Mouse (Mus musculus) spleen, postnatal 10 days (tissue): ENCODE measurements at regions not wholly inside any gene's neighbourhood (a gene's known extent, or its start where the extent isn't known, plus 50 kb on each side); places are given as distances from the start of the nearest gene placed in this dataset.

Source experiments
- DNase-seq, 2 experiments: peaks; one replicate each; pipeline ENCODE4 v3.0.0; 2021 to 2022; ENCODE audit warnings: low spot score in 2 of 2

DNA sequence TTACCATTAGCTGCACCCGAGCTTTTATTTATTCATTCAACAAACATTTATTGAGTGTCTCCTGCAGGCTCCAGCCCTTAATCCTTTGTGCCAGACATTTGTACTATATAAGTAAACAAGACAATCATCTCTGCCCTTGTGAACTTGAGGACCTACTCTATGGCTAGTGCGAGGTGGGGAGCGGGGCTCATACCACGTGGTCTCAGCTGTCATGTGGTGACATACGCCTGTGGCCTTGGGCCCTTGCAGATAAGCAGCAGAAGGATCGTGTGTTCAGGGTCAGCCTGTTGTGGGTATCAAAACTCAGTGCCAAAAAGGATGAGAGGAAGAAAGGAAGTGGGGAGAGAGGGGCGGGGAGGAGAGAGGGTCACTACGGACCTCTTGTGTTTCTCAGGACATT lies 186.8 kb upstream of the Tbx3 start:
- no peak for DNase-seq

DNA sequence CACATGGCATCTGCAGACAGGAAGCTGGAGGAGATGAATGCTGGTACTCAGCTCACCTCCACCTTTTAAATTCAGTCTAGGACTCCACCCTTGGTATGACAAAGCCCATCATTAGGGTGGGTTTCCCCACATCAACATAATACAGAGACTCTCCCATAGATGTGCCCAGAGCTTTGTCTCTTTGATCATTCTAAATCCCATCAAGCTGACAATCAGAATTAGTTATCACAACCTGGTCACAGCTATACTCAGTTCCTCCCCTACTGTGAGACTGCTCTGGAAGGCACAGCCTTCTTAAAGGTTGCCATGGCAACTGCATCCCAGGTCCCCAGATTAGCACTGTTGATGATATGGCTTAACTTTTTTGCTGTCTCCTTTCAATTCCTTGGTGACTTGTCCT lies 184.3 kb upstream of the Tbx3 start:
- no peak for DNase-seq

DNA sequence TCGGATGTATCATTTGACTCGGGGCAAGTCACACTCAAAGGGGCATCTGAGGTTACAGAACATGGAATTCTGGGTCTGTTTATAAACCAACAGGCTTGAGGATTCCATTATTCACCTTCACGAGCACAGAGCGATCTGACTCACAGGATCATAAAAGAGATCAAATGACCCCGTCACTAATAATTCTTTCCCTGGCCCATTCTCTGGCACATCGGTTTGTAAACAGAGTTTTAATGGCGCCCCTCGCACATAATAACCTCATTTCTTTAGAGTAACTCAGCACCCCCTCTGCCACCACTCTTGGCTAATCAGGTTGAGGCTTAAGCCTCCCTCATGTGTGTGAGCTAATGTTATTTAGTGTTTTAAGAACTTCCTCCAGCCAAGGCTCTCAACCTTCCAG lies 183.3 kb upstream of the Tbx3 start:
- DNase-seq: no peak

DNA sequence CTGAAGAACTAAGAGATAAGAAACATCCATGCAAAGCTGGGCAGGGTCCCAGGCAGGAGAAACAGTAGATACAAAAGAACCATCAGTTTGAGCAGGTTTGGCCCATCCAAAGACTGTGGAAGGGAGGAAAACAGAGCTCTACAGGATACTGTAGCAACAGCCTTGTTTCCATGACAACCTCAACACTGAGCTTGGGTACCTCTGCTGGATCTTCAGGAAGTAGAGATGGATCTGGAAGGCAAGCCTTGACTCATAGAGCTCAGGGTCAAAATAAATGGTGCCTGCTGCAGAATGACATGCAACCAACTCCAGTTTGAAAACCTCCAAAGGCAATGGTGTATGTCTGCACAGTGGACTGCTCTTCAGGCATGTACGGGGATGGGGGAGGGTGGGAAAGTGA lies 173.0 kb upstream of the Tbx3 start:
- DNase-seq: no peak

DNA sequence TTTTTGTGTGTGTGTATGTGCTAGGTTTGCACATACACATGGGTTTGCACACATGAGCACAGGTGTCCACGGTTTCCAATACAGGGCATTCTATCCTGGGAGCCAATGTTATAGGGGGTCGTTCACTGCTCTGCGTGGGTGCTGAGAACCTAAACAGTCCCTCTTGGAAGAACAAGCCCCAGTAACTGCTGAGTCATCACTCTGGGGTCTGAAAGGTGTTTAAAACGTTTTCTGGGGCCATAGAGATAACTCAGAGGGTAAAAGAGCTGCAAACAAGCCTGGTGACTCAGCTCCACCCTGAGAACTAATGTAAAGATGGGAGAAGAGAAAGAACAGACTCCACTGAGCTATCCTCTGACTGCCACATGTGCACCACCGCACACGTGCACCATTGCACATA lies 172.0 kb upstream of the Tbx3 start:
- no peak for DNase-seq

DNA sequence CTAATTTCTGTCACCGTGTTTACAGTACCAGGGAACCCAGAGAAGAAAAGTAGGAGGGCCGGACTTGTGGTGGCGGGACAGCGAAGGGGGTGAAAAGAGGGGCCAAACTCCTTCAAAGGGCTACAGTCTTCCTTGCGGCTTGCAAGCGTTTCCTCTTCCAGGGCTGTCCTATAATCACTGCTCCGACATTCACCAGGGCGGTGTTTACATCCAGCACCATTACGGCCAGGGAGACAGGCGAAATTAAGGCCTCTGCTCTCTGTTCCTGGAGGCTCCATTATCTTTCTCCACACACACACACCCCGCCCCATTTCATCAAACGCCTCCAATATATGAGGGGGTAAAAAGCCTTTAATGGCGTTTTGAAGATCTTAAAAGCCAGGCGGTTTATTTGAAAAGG lies 162.8 kb upstream of the Tbx3 start:
- DNase-seq: no peak

DNA sequence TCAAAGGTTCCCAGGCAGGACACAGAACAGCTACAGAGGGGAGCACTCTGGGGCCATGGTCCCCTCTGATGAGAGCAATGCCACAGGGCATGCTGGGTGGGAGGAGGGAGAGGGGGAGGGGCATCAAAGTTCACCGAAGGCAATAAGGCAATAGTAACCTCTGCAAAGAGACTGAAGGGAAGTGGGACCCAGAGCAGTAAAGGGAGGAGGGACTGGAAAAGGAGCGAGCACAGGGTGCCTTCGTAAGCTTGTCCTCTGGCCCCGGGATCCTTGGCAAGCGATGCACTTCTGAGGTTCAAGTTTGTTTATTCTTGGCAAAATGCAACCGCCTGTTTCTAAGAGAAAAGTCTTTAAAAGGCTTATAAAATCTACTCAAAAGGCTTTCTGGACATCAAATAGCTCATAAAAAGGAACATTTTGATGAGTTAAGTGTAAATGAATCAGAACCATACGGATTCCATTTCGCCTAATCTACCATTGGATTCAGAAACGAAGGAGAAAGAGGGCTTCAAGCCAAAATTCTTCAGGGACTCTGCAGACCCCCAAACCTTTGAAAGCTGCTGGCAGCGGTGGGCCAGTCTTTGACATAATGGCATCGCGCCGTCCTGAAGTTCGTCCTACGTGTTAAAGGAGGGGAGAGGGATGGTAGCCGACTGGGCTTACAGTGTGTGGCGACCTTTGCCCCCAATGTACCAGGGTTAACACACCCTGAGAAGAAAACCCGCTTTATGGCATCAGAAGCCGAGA lies 151.8 kb upstream of the Tbx3 start:
- DNase-seq: no peak

DNA sequence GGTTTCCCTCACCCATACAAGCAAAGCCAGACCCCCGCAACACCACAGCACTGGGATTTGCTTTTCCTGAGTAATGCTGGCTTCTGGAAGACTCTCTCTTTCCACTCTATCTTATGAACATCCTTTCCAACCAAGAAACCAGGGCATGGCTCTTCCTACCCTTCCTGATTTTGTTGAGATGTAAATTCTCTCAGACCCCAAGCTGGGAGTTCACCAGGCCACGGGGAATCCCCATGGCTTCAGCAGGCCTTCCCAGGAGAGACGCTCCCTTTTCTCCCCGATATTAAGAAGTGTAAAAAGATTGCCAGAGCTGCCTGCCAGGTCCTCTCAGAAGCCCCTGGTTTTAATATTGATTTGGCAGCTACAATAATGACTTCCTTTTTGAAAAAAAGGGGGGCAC lies 146.3 kb upstream of the Tbx3 start:
- DNase-seq: no peak

DNA sequence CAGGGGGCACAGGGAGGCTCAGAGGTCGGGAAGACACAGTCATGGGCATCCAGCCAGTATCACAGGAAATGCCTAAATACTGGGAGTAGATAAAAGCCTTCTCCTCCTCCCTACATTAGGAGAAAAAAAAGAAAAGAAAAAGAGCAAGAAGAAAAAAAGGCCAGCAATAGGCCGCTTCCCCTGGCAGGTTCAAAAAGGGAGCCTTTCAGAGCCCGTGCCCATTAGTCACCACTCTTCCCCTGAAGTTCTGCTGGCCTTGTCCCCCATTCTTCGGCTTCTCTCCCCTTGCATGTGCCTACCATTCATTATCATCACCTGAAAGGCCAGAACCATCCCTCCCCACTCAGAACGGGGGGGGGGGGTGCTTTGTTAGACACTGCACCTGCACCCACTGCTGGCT lies 144.5 kb upstream of the Tbx3 start:
- no peak for DNase-seq

DNA sequence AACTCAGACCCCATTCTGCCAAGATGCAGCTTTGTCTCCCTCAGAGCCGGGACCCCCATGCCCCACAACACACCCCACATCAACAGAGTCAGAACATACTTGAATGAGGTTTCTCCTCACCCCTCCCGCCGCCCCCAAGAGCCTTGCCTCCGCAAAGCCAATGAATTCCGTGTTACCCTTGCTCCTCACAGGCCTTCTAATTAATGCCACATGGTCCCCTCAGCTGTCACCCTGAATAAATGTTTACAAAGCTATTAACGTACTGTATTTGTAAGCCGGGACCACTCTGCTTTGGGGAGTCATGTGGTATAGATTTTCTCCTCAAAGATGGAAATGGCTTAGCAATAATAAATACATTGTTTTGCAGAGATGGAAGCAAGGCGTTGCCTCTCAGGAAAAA lies 140.5 kb upstream of the Tbx3 start:
- DNase-seq: no peak

DNA sequence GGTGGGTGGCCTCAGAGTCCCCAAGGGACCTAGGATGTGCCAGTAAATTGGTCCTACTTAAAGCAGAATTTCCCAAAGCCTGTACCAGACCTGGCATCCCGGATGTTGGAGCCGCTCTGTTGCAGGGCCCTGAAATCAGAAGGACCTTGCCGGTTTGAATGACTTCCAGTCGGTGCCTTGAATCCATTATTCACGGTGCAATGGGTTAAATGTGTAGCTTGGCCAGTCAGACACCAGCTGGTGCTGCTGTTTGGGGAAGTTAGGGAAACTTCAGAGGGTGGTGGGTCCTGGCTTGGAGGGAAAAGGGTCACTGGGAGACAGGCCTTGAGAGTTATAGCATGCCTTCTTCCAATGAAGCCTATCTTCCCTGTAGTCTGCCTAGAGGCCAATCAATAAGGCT lies 135.5 kb upstream of the Tbx3 start:
- no peak for DNase-seq

DNA sequence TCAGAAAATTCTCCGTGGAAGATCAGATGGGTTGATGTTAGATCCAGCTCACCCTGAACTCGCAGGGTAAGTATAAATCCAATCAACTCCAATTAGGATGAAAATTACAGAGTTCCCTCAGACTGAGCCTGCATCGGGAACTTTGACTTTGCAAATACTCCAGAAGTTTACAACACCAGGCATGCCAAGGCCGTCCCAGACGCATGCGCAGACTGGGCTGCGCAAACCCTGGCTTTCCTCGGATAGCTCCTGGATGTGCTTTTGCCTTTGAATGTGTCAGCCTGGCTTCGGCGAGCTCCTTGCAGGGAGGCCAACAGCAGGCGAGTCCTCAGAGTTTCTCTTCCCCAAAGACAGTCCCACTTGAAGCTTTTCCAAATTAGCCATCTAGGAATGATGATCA lies 127.6 kb upstream of the Tbx3 start:
- DNase-seq: no peak

DNA sequence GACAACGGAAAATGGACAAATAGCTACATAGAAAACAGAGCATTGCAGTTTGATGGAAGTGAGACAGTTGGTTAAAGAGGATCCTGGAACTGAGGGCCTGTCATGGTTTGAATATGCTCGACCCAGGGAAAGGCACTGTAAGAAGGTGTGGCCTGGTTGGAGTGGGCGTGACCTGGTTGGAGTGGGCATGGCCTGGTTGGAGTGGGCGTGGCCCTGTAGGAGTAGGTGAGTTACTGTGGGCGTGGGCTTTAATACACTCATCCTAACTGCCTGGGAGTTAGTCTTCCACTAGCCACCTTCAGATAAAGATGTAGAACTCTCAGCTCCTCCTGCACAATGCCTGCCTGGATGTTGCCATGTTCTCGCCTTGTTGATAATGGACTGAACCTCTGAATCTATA lies 126.8 kb upstream of the Tbx3 start:
- DNase-seq: no peak

DNA sequence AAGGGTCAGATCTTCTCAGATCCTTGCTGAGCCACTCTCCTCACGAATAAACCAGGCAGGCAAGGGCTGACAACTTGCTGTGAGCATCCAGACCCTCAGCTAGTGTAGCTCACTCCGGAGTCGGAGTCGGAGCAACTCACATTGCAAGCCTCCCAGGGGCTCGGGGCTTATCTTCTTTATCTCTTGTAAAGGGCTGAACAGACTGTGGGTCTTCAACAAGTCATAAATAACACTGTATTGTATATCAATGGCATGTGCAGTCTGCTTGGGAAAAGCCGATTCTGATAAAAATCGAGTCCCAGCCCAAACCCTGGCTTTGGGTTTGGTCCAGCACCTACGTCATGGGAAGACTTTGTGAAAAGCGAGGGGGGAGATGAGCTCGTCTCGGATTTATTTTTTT lies 125.8 kb upstream of the Tbx3 start:
- no peak for DNase-seq

DNA sequence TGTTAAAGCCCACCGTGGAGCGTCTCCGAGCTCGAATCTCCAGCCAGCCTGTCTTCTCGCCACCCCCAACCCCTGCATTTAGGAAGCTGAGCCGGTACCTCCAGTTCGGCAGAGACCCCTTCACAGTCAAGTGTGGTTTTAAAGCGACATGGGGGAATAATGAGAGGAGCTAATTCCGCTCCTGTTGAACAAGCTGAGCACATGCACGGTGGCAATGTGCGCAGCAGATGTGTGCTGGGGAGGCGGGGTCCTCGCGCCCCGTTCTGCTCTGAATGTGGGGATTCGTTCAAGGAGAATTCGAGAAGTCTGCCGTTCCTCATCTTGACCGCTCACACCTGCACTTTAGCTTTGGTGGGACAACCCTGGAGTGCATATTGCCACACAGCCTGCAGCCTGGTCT lies 123.4 kb upstream of the Tbx3 start:
- no peak for DNase-seq

DNA sequence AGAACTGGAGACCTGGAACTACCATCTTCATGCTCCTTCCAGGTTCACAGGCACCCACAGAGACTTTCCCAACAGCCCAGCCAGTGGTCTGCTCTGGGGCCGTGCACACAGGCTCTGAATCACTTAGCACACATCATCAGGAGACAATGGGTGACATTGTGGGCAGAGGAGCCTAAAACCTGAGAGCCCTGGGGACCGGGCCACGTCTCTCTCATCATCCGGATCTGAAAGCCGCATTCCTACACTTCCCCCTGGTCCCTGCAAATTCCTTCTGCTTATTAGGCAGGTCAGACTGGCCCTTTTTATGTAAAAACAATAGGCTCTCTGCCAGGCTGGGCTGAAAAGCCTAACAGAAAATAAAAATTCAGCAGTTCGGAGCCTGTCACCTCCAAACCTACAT lies 119.6 kb upstream of the Tbx3 start:
- no peak for DNase-seq

DNA sequence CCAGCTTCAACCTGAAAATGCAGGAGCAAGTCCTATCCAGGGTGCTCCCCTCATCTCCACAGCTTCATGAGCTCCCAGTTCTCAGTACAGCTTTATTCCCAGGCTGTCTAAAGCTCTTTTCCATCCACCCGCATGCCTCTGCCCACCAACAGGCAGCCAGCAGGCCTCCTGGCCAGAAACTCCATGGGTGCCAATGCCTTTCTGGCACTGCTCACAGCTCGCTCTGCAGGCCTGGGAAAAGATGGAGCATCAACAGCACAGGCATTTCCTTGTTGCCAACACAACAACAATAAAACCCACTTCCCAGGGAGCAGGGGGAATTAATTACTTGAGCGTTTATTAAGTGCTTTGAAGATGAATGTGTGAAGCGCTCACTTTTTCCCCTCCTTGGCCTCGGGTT lies 117.0 kb upstream of the Tbx3 start:
- no peak for DNase-seq

DNA sequence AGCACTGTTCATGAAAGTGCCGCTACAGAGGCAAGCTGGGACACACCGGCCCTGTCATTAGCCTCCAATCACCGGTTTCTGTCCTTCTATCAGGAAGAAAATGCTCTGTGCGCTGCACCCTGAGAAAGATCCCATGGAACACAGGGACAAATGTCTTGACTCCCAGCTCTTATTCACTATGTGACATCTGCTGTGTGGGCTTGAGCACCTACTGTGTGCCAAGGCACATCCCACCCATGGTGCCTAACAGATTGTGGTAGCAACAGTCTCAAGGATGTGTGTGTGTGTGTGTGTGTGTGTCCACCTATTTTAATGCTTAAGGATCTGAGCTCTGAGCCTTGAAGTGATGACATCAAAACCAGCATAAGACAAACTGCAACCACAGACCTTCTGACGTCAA lies 113.4 kb upstream of the Tbx3 start:
- no peak for DNase-seq

DNA sequence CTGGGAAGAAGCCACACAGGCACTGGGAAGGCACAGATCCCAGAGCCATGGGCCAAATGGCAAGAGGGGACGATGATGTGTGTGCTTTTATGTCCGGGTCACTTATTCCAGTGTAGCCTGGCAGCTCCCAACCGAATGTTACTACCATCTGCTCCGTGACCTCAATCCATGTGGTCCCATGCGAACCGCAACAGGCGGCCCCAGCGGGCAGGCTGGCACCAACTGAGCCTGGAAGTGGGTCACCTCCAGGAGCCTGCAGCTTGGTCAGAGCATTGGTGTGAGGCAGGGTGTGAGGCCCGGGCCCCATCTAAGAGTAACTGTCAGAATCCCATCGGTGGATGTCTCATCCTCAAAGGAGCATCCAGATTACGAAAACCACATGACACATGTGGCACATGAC lies 110.8 kb upstream of the Tbx3 start:
- DNase-seq: no peak

DNA sequence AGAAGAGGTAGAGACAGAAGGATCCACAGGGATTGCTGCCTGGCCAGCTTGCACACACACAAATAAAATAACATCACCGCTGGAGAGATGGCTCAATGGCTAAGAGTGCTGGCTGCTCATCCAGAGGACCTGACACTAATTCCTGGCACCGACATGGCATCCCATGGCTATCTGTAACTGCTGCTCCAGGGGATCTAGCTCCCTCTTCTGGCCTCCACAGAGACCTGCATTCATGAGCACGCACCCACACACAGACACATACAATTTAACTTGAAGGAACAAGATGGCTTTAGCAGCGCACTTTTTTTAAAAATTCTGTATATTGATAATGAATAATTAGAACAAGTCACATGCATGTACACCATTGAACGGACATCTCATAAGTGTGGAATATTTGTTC lies 110.1 kb upstream of the Tbx3 start:
- DNase-seq: no peak

DNA sequence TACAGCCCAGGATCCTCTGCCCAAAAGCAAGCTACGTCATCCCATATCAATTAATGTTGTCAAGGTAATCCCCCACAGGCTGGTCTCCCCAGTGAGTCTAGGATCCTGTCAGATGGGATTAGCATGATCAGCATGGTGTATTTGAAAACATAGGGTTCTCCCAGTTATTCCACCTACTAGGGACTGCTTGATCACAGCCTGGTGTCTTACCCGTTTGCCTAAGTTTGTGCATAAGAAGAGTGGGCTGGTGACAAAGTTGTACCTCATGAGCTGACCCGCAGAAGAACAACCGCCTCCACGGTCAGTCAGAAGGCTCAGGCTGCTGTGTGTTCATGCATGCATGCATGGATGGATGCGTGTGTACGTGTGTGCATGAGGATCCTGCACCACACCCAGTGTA lies 108.9 kb upstream of the Tbx3 start:
- no peak for DNase-seq

DNA sequence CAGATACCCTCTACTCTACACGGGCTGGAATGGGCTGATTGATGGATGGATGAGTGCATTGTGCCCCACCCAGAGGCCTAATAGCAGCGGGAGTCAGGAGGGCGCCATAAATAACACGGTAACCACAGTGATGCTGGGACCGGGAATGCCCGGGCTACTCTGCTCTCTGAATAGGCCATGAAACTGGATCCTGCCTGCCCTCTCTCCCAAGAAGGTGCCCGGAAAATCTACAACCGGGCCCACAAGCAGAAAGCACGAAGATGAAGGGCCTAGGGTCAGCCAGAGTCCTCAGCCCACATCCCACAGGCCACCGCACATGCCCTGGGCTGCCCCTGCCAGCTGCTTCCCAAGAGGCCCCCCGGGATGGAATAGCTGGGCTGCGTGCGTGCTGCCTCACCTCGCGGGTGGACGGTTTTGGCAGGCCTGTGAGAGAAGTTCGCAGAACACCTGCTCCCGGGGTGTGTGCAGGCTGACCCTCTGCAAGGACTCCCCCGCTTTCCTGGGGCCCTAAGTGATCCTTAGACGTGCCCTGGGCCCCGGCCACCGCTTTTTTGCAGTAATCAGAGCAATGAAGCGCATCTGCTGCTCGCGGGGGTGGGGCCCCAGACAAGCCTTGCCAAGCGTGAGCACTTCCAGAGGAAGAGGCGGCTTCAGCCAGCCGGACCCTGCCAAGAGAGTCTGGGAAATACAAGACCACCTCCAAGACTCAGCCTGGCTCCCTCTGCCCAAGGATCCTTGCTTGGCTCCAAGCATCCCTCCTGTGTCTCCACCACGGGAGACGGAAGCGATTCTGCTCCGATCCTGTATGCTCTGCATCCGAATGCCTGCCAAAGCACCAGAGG lies 106.7 kb upstream of the Tbx3 start:
- DNase-seq: no peak

DNA sequence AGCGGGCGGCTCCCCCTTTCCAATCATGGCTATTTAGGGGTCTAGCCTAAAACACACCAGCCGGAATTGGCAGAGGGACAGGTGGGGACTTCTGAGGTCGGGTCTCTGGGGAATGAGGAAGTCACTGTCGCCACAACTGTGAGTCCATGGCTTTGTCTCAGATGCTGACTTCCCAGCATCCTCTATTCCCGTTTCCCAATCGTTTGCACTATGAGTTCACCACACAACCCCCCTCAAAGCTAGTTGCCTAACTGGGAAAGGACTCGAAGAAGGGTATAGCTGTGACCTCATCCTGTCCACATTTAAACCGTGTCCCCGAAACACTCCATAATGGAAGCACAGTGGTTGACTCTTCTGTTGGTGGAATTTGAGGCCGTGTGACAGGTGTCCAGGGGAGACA lies 102.8 kb upstream of the Tbx3 start:
- DNase-seq: no peak

DNA sequence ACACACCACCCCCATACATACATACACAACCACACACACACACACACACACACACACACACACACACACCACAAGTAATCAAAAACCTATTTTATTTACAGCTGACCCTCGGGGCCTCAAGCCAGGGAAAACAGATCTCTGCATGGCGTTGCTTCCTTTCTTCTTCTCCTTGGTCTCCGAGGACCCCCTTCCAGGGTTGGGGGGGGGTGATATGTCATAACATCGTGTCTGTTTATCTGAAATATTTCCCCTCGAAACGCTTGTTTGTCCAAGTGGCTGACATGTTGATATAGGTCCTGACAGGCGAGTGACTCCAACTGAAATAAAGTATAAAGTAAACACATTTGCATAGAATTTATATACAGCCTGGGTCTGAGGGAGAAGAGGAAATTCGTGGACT lies 100.4 kb upstream of the Tbx3 start:
- no peak for DNase-seq
